Comparison of ENCODE assay signal across 9 mouse cellular contexts in the genomic region with DNA sequence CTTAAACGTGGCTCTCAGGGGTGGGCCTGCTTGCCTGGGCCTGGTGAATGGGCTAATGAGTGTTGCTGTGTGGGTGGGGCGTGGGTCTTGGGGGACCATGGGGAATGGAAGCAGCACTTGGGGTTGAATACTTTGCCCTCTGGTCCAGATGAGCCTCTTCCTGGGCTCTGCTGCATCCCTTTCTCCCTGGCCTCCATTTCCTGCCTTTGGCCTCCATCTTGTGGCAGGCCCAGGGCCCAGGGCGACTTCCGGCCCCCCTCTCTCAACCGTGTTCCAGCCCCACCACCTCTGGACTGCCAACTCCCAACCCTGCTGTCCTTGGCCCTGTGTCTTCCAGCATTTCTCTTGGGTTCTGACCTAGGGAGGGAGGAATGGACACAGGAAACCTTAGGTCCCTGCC. TPM values are rescaled to one million over a fixed set of nuclear protein-coding genes. Genes with fewer than 3 reads are reported as not detected.
A peak's percentile ranks its signal among the peaks of the same experiment; 100 is the strongest.
DNase-seq lines count a peak whose midpoint lies in the region; ATAC-seq and TF ChIP-seq lines count a peak whose summit lies in the region.
"Had no signal": no experiment of that assay in that cellular context is flagged by ENCODE, and none has a peak within 500 bp of the region (broad histone marks: within the 10 kb centered on the region; RNA-seq: fewer than 3 reads in every experiment).

No protein-coding gene starts in this region.

- WGBS in hindbrain, embryonic 10.5 days, result 68% methylated on average over 5 of the region's 5 CpGs
- 64% methylated on average over 5 of the region's 5 CpGs for WGBS in hindbrain, embryonic 14.5 days
- 60% methylated on average over 5 of the region's 5 CpGs for WGBS in embryonic facial prominence, embryonic 12.5 days

- no peak for TF ChIP-seq POLR2A in ES-Bruce4 (IDR thresholded peaks at IDR 0.05; ENCODE audit: insufficient read depth, low read length)

- H3K27me3 ChIP-seq in hindbrain, embryonic 10.5 days (ENCODE audit: insufficient read depth, poor library complexity, severe bottlenecking), result peaks cover 39% of the 10 kb centered on the region
- peaks cover 22% of the 10 kb centered on the region for H3K27me3 ChIP-seq in hindbrain, embryonic 14.5 days (ENCODE audit: control insufficient read depth, insufficient read depth, low read length)
- H3K27me3 ChIP-seq in ES-Bruce4 (ENCODE audit: control insufficient read depth, insufficient read depth, low read length, poor library complexity, severe bottlenecking), result no peaks in the 10 kb centered on the region
- peaks cover 13% of the 10 kb centered on the region for H3K27me3 ChIP-seq in embryonic facial prominence, embryonic 12.5 days

- H3K36me3 ChIP-seq in hindbrain, embryonic 10.5 days, result peaks cover 24% of the 10 kb centered on the region
- H3K36me3 ChIP-seq in hindbrain, embryonic 14.5 days (replicated peaks; ENCODE audit: control insufficient read depth, insufficient read depth), result peaks cover 19% of the 10 kb centered on the region
- peaks cover 15% of the 10 kb centered on the region for H3K36me3 ChIP-seq in ES-Bruce4 (ENCODE audit: control insufficient read depth, insufficient read depth, low read length, poor library complexity, severe bottlenecking)
- peaks cover 19% of the 10 kb centered on the region for H3K36me3 ChIP-seq in embryonic facial prominence, embryonic 12.5 days

- no peak overlapping the region for H3K4me2 ChIP-seq in hindbrain, embryonic 14.5 days (replicated peaks)
- H3K4me2 ChIP-seq in embryonic facial prominence, embryonic 12.5 days (replicated peaks), result no peak overlapping the region

- H3K9ac ChIP-seq in hindbrain, embryonic 14.5 days, result no peak overlapping the region
- H3K9ac ChIP-seq in ES-Bruce4 (ENCODE audit: low read depth, poor library complexity, severe bottlenecking), result peak overlapping the region; percentile 86; the same call in 1 of the 2 replicates
- H3K9ac ChIP-seq in embryonic facial prominence, embryonic 12.5 days, result 0 out of 2 replicates have a peak overlapping the region, but pooled peaks have one; percentile 11

- H3K4me3 ChIP-seq in hindbrain, embryonic 10.5 days, result no peak overlapping the region
- H3K4me3 ChIP-seq in hindbrain, embryonic 14.5 days (replicated peaks; ENCODE audit: low read length), result no peak overlapping the region
- no peak overlapping the region for H3K4me3 ChIP-seq in ES-Bruce4 (ENCODE audit: low read depth, low read length)
- no peak overlapping the region for H3K4me3 ChIP-seq in embryonic facial prominence, embryonic 12.5 days

- no peaks in the 10 kb centered on the region for H3K9me3 ChIP-seq in hindbrain, embryonic 10.5 days
- H3K9me3 ChIP-seq in hindbrain, embryonic 14.5 days (ENCODE audit: control insufficient read depth, low read length), result no peaks in the 10 kb centered on the region
- H3K9me3 ChIP-seq in ES-Bruce4 (replicated peaks; ENCODE audit: control insufficient read depth, insufficient read depth, low read length, poor library complexity, severe bottlenecking), result no peaks in the 10 kb centered on the region
- H3K9me3 ChIP-seq in embryonic facial prominence, embryonic 12.5 days, result no peaks in the 10 kb centered on the region
- H3K9me3 ChIP-seq: G1E had no signal

- no peak for ATAC-seq in hindbrain, embryonic 14.5 days (ENCODE audit: low FRiP score)
- ATAC-seq in embryonic facial prominence, embryonic 12.5 days (ENCODE audit: insufficient number of reproducible peaks, insufficient read depth, low FRiP score, low TSS enrichment), result no peak

- peaks cover 85% of the 10 kb centered on the region for H3K4me1 ChIP-seq in hindbrain, embryonic 10.5 days (replicated peaks)
- peaks cover 34% of the 10 kb centered on the region for H3K4me1 ChIP-seq in hindbrain, embryonic 14.5 days (replicated peaks; ENCODE audit: control insufficient read depth, insufficient read depth, low read length)
- H3K4me1 ChIP-seq in ES-Bruce4 (ENCODE audit: control insufficient read depth, insufficient read depth, low read length), result peaks cover 5% of the 10 kb centered on the region
- H3K4me1 ChIP-seq in embryonic facial prominence, embryonic 12.5 days, result peaks cover 33% of the 10 kb centered on the region

- TF ChIP-seq EP300 in ES-Bruce4 (IDR thresholded peaks at IDR 0.05; ENCODE audit: insufficient read depth, low read depth, low read length), result no peak

- TF ChIP-seq CTCF in ES-Bruce4 (IDR thresholded peaks at IDR 0.05; ENCODE audit: low read depth, low read length), result no peak

- 0 out of 2 replicates have a peak overlapping the region, but pooled peaks have one; percentile 26 for H3K27ac ChIP-seq in hindbrain, embryonic 10.5 days
- no peak overlapping the region for H3K27ac ChIP-seq in hindbrain, embryonic 14.5 days
- H3K27ac ChIP-seq in ES-Bruce4 (ENCODE audit: insufficient read depth, low read length), result peak overlapping the region; percentile 27
- no peak overlapping the region for H3K27ac ChIP-seq in embryonic facial prominence, embryonic 12.5 days

- DNase-seq in hindbrain, embryonic 10.5 days (ENCODE audit: low spot score), result no peak
- no peak for DNase-seq in hindbrain, embryonic 14.5 days (ENCODE audit: low spot score)
- peak; percentile 26 to 44 for DNase-seq in kidney, postnatal 36 days
- no peak for DNase-seq in thymus, postnatal 10 days (ENCODE audit: low spot score in 2 of 2)
- DNase-seq in right cerebral cortex, postnatal 14 days, result no peak
- DNase-seq in thymus, postnatal 14 days, result no peak

RNA-seq across cellular contexts. Expression of gene 0610010K14Rik, which starts 3.7 kb away (rescaled TPM):
- polyA plus RNA-seq in hindbrain, embryonic 10.5 days (2016; fragmentation: Nextera tagmentation; extraction: Ambion mirVana), result 240 and 261 TPM in 2 replicates
- 155 and 161 TPM in 2 replicates for polyA plus RNA-seq in hindbrain, embryonic 14.5 days (2014; fragmentation: Nextera tagmentation; extraction: Ambion mirVana)
- polyA plus RNA-seq in ES-Bruce4 (2011; ENCODE audit: insufficient read depth, insufficient read length, low read depth, missing spikeins), result 108 and 126 TPM in 2 replicates
- 193 and 202 TPM in 2 replicates for polyA plus RNA-seq in embryonic facial prominence, embryonic 12.5 days (2016; fragmentation: Nextera tagmentation; extraction: Ambion mirVana)

RNA-seq across cellular contexts. Expression of gene Bcl6b, which starts 4.4 kb away (rescaled TPM):
- 5.5 and 5.6 TPM in 2 replicates for polyA plus RNA-seq in hindbrain, embryonic 10.5 days (2016; fragmentation: Nextera tagmentation; extraction: Ambion mirVana)
- 5.0 and 5.2 TPM in 2 replicates for polyA plus RNA-seq in hindbrain, embryonic 14.5 days (2014; fragmentation: Nextera tagmentation; extraction: Ambion mirVana)
- polyA plus RNA-seq in ES-Bruce4 (2011; ENCODE audit: insufficient read depth, insufficient read length, low read depth, missing spikeins), result 4.1 TPM in 2 replicates
- polyA plus RNA-seq in embryonic facial prominence, embryonic 12.5 days (2016; fragmentation: Nextera tagmentation; extraction: Ambion mirVana), result 10.7 and 10.8 TPM in 2 replicates
- polyA plus RNA-seq: G1E had no signal

RNA-seq across cellular contexts. Expression of gene Gm21988, which starts 5.6 kb away (rescaled TPM):
- 10.0 and 14.5 TPM in 2 replicates for polyA plus RNA-seq in hindbrain, embryonic 10.5 days (2016; fragmentation: Nextera tagmentation; extraction: Ambion mirVana)
- 12.6 and 15.9 TPM in 2 replicates for polyA plus RNA-seq in hindbrain, embryonic 14.5 days (2014; fragmentation: Nextera tagmentation; extraction: Ambion mirVana)
- polyA plus RNA-seq in ES-Bruce4 (2011; ENCODE audit: insufficient read depth, insufficient read length, low read depth, missing spikeins), result 0.55 and 0.65 TPM in 2 replicates
- 9.9 and 13.2 TPM in 2 replicates for polyA plus RNA-seq in embryonic facial prominence, embryonic 12.5 days (2016; fragmentation: Nextera tagmentation; extraction: Ambion mirVana)

RNA-seq across cellular contexts. Expression of gene Rnasek, which starts 5.6 kb away (rescaled TPM):
- polyA plus RNA-seq in hindbrain, embryonic 10.5 days (2016; fragmentation: Nextera tagmentation; extraction: Ambion mirVana), result 125 and 171 TPM in 2 replicates
- polyA plus RNA-seq in hindbrain, embryonic 14.5 days (2014; fragmentation: Nextera tagmentation; extraction: Ambion mirVana), result 342 and 388 TPM in 2 replicates
- polyA plus RNA-seq in ES-Bruce4 (2011; ENCODE audit: insufficient read depth, insufficient read length, low read depth, missing spikeins), result 88.5 and 97.8 TPM in 2 replicates
- polyA plus RNA-seq in embryonic facial prominence, embryonic 12.5 days (2016; fragmentation: Nextera tagmentation; extraction: Ambion mirVana), result 136 and 148 TPM in 2 replicates

RNA-seq across cellular contexts. Expression of gene Slc16a13, which starts 13.2 kb away (rescaled TPM):
- 15.7 and 18.0 TPM in 2 replicates for polyA plus RNA-seq in hindbrain, embryonic 10.5 days (2016; fragmentation: Nextera tagmentation; extraction: Ambion mirVana)
- polyA plus RNA-seq in hindbrain, embryonic 14.5 days (2014; fragmentation: Nextera tagmentation; extraction: Ambion mirVana), result 12.9 and 13.4 TPM in 2 replicates
- 8.9 and 11.2 TPM in 2 replicates for polyA plus RNA-seq in ES-Bruce4 (2011; ENCODE audit: insufficient read depth, insufficient read length, low read depth, missing spikeins)
- 12.8 and 13.3 TPM in 2 replicates for polyA plus RNA-seq in embryonic facial prominence, embryonic 12.5 days (2016; fragmentation: Nextera tagmentation; extraction: Ambion mirVana)

Comparison
In these comparisons a context has a peak if more than half of its experiments do, and no peak if none do; other contexts are left out.
1. H3K27ac ChIP-seq: peak in hindbrain, embryonic 10.5 days (single experiment) and ES-Bruce4 (single experiment); none in hindbrain, embryonic 14.5 days (single experiment) and embryonic facial prominence, embryonic 12.5 days (single experiment).
2. DNase-seq: peak in kidney, postnatal 36 days (2 of 2); none in hindbrain, embryonic 10.5 days (single experiment), hindbrain, embryonic 14.5 days (single experiment), thymus, postnatal 10 days (0 of 2), right cerebral cortex, postnatal 14 days (single experiment) and thymus, postnatal 14 days (single experiment).